Mouse (Mus musculus) ZHBTc4 (cell line): Measurements from ENCODE around the gene Ino80b.

ENCODE experiments used
- DNase-seq: peaks from one replicate; pipeline ENCODE4 v3.0.0-alpha.2; 2011; ENCODE audit warnings: low read depth, low spot score

The Ino80b gene

GRCm38 (mm10) chr6:83086121-83087035 is 38.9 kb downstream of the Ino80b start, which contains the start of gene Lbx2:
TSS of gene Lbx2 (plus strand) at chr6:83086367.
- DNase-seq = peak; percentile 45

- no peak for DNase-seq
Observed at GRCm38 (mm10) chr6:83084477-83084876, 40.8 kb downstream of the Ino80b start.

- DNase-seq = no peak
Observed at GRCm38 (mm10) chr6:83083497-83083896, 41.7 kb downstream of the Ino80b start.

GRCm38 (mm10) chr6:83080210-83080609 is 45.0 kb downstream of the Ino80b start:
- no peak for DNase-seq

GRCm38 (mm10) chr6:83078324-83078858 is 46.8 kb downstream of the Ino80b start:
- peak; percentile 98 for DNase-seq

GRCm38 (mm10) chr6:83077630-83078323 is 47.5 kb downstream of the Ino80b start, which contains the start of gene Pcgf1:
TSS of gene Pcgf1 (plus strand) at chr6:83077869.
- DNase-seq = no peak

- no peak for DNase-seq
Observed at GRCm38 (mm10) chr6:83074979-83075378, 50.3 kb downstream of the Ino80b start.
